Mouse (Mus musculus): ENCODE results near the gene Copa. TPM values are rescaled to one million over a fixed set of nuclear protein-coding genes. Genes with fewer than 3 reads are reported as not detected.

Copa gene
- polyA plus RNA-seq, 1 experiment, result 53.1 TPM

DNA sequence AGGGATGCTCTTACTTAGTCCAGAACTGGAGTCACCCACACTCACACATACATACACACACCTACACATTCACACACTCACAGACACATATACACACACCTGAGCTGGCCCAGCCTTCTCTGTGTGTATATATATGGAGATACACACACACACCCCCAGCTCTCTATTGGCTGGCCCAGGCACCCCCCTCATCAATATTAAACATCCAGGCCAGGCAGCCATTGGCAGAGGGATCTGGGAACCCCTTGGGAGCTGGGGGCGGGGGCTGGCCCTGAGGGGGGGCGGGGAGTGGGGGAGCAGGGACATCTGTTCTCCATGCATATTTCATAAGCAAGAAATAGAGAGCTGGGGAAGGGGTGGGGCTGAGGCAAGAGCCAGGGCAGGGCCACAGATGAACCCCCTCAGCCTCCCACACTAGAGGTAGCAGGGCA lies 24.8 kb upstream of the Copa start, which contains the start of gene Nhlh1:
TSS of gene Nhlh1 (minus strand) at position 83 of the 431 bp plus-strand sequence.
- DNase-seq, result no peak
- 52% methylated on average over 2 of the region's 2 CpGs for WGBS
- Histone ChIP-seq H3K4me3 (replicated peaks; ENCODE audit: extremely low read depth, low read depth, low read length) (no peak within 1 kb of the TSS), H3K4me1 (ENCODE audit: control insufficient read depth, insufficient read depth, low read length) (no peaks in the 10 kb centered on the region)
- TF ChIP-seq CTCF (IDR thresholded peaks at IDR 0.05; ENCODE audit: insufficient read depth, low read length), result no peak

DNA sequence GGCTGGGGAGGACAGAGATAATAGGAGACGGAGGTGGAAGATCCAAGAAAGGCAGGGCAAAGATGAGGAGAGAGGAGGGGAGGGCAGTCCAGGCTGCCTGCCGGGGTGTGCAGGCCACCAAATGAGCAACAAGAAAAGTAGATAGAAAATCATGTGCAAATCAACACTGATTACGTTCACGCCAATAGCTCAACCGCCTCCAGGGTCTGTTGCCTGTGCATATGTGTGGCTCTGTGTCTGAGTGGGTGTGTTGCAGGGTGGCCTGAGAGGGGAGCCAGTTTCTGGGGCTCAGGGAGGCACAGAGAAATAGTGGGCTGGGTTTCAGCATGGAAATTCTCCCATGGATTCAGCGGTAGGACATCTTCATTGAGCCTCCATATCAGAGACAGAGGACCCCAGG lies 24.0 kb upstream of the Copa start:
- Histone ChIP-seq H3K4me3 (replicated peaks; ENCODE audit: extremely low read depth, low read depth, low read length) (no peak overlapping the region), H3K4me1 (ENCODE audit: control insufficient read depth, insufficient read depth, low read length) (no peaks in the 10 kb centered on the region)
- TF ChIP-seq CTCF (IDR thresholded peaks at IDR 0.05; ENCODE audit: insufficient read depth, low read length) (no peak), POLR2A (IDR thresholded peaks at IDR 0.05; ENCODE audit: borderline replicate concordance, extremely low read depth, low read depth, low read length) (no peak)
- no peak for DNase-seq
- WGBS, result 75% methylated on average over 6 of the region's 6 CpGs

DNA sequence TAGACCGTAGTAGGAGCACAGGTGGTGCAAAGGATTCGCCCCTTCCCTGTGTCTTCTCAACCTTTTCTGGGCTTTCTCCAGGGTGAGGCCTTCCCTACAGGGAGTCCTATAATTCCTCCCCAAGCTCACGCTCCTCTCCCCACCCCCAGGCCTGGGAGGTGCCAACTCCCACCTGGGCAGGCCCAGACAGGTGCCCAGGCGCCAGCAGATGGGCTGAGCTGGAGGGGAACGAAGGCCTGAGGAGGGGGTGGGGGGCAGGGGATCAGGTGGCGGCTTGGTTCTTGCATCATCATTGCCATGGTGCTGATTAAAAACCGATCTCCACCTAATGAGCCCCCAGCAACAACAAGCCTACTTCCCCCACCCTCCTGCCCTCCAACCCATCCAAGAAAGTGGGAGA lies 23.5 kb upstream of the Copa start:
- DNase-seq, result no peak
- H3K4me1 ChIP-seq (ENCODE audit: control insufficient read depth, insufficient read depth, low read length), result no peaks in the 10 kb centered on the region
- no peak for TF ChIP-seq POLR2A (IDR thresholded peaks at IDR 0.05; ENCODE audit: borderline replicate concordance, extremely low read depth, low read depth, low read length)
- TF ChIP-seq CTCF (IDR thresholded peaks at IDR 0.05; ENCODE audit: insufficient read depth, low read length), result no peak
- no peak overlapping the region for H3K4me3 ChIP-seq (replicated peaks; ENCODE audit: extremely low read depth, low read depth, low read length)
- WGBS, result 78% methylated on average over 7 of the region's 7 CpGs

- Histone ChIP-seq H3K4me1 (ENCODE audit: control insufficient read depth, insufficient read depth, low read length) (no peaks in the 10 kb centered on the region), H3K4me3 (replicated peaks; ENCODE audit: extremely low read depth, low read depth, low read length) (no peak overlapping the region)
- DNase-seq, result no peak
- WGBS, result 57% methylated on average over 4 of the region's 4 CpGs
- TF ChIP-seq CTCF (IDR thresholded peaks at IDR 0.05; ENCODE audit: insufficient read depth, low read length) (no peak), POLR2A (IDR thresholded peaks at IDR 0.05; ENCODE audit: borderline replicate concordance, extremely low read depth, low read depth, low read length) (no peak)
These were observed 21.7 kb upstream of the Copa start for GRCm38 (mm10) chr1:172060659-172061058.

DNA sequence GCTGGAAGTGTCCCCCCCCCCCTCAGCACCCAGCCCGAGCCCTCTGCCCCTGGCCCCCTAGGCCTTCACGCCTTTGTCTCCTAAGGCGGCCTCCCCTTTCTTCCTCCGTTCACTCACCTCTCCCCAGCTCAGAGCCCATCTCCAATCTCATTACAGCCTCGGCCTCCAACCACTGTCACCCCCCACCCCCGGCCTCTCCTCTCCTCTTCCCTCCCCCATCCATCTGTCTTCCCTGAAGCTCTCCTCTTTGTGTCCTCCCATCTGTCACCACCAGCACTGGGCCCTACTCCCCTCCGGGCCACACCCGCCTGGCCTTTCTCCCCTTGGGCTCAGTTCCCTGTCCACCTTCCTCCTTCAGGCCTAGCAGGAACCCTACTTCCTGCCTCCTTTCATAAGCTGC lies 21.1 kb upstream of the Copa start:
- TF ChIP-seq POLR2A (IDR thresholded peaks at IDR 0.05; ENCODE audit: borderline replicate concordance, extremely low read depth, low read depth, low read length) (no peak), CTCF (IDR thresholded peaks at IDR 0.05; ENCODE audit: insufficient read depth, low read length) (no peak)
- H3K4me1 ChIP-seq (ENCODE audit: control insufficient read depth, insufficient read depth, low read length), result no peaks in the 10 kb centered on the region
- no peak overlapping the region for H3K4me3 ChIP-seq (replicated peaks; ENCODE audit: extremely low read depth, low read depth, low read length)
- 42% methylated on average over 8 of the region's 8 CpGs for WGBS
- no peak for DNase-seq

DNA sequence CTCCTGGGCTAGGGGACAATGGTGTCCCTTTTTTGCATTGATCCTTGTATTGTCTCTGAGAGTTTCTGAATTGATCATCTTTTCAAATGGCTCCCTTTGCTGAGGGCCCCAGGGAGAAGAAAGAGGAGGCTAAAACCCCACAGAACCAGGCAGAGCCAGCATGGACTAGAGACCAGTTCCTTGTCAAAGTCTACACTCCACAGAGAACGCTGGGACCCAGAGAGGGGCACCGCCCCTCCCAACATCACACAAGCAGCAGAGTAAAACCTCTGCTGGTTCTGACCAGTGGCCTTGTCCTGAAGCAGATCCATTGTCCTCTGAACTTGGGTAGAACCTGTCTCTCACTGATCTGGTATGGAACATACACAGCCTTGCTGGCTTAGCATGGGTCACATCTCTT lies 20.2 kb upstream of the Copa start:
- TF ChIP-seq POLR2A (IDR thresholded peaks at IDR 0.05; ENCODE audit: borderline replicate concordance, extremely low read depth, low read depth, low read length), result no peak
- TF ChIP-seq CTCF (IDR thresholded peaks at IDR 0.05; ENCODE audit: insufficient read depth, low read length), result no peak
- no peak for DNase-seq
- 87% methylated on average over 2 of the region's 2 CpGs for WGBS
- Histone ChIP-seq H3K4me3 (replicated peaks; ENCODE audit: extremely low read depth, low read depth, low read length) (no peak overlapping the region), H3K4me1 (ENCODE audit: control insufficient read depth, insufficient read depth, low read length) (no peaks in the 10 kb centered on the region)

- no peaks in the 10 kb centered on the region for H3K4me1 ChIP-seq (ENCODE audit: control insufficient read depth, insufficient read depth, low read length)
- WGBS, result 57% methylated on average over 4 of the region's 4 CpGs
- H3K4me3 ChIP-seq (replicated peaks; ENCODE audit: extremely low read depth, low read depth, low read length), result no peak overlapping the region
- no peak for DNase-seq
- TF ChIP-seq CTCF (IDR thresholded peaks at IDR 0.05; ENCODE audit: insufficient read depth, low read length) (no peak), POLR2A (IDR thresholded peaks at IDR 0.05; ENCODE audit: borderline replicate concordance, extremely low read depth, low read depth, low read length) (no peak)
These were observed 18.9 kb upstream of the Copa start for GRCm38 (mm10) chr1:172063291-172064023.

- TF ChIP-seq POLR2A (IDR thresholded peaks at IDR 0.05; ENCODE audit: borderline replicate concordance, extremely low read depth, low read depth, low read length) (no peak), CTCF (IDR thresholded peaks at IDR 0.05; ENCODE audit: insufficient read depth, low read length) (no peak)
- no peak for DNase-seq
- 76% methylated on average over 13 of the region's 13 CpGs for WGBS
- H3K4me3 ChIP-seq (replicated peaks; ENCODE audit: extremely low read depth, low read depth, low read length), result no peak overlapping the region
- no peaks in the 10 kb centered on the region for H3K4me1 ChIP-seq (ENCODE audit: control insufficient read depth, insufficient read depth, low read length)
These were observed 17.7 kb upstream of the Copa start for GRCm38 (mm10) chr1:172064613-172065141.

DNA sequence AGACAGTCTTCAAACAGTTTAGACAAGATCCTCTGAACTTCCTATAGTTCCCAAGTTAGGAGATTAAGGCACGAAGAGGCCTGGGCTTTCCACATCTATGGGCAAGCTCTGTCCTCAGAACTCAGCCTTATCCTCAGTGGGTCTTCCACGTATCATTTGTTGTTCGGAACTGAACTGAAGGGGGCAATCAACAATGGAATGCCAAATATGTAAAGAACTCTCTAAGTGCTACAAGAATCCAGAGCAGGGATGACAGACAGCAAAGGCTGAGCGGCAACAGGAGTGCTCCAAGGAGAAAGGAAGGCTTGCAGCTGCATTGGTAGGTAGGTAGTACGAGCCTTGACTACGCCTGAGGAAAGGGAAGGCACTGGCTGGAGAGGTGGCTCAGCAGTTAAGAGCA lies 12.1 kb upstream of the Copa start:
- WGBS, result 71% methylated on average over 6 of the region's 6 CpGs
- TF ChIP-seq POLR2A (IDR thresholded peaks at IDR 0.05; ENCODE audit: borderline replicate concordance, extremely low read depth, low read depth, low read length), result no peak
- TF ChIP-seq CTCF (IDR thresholded peaks at IDR 0.05; ENCODE audit: insufficient read depth, low read length), result no peak
- no peak overlapping the region for H3K4me3 ChIP-seq (replicated peaks; ENCODE audit: extremely low read depth, low read depth, low read length)
- no peak for DNase-seq
- H3K4me1 ChIP-seq (ENCODE audit: control insufficient read depth, insufficient read depth, low read length), result no peaks in the 10 kb centered on the region

DNA sequence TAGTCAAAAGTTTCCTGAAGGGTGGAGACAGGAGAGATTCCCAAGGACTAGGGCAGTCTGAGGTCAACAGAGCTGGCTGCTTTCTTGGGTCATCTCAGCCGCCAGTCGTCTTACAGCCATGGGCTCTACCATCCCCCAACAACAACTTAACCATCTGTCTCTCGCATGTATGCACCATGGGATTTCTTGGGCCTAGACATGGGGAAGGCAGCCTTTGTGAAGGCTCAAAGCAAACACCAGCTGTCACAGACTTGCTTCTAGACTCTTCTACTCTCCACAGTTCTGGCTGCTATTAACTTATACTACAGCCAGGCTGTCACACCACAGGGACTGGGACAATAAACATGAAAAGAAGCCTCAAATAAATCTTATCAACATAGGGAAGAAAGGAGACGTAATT lies 10.8 kb upstream of the Copa start:
- WGBS, result 79% methylated on average over 4 of the region's 4 CpGs
- no peak for DNase-seq
- TF ChIP-seq POLR2A (IDR thresholded peaks at IDR 0.05; ENCODE audit: borderline replicate concordance, extremely low read depth, low read depth, low read length) (no peak), CTCF (IDR thresholded peaks at IDR 0.05; ENCODE audit: insufficient read depth, low read length) (no peak)

More for the DNA sequence above, 10.8 kb upstream of the Copa start:
- Histone ChIP-seq H3K4me1 (ENCODE audit: control insufficient read depth, insufficient read depth, low read length) (no peaks in the 10 kb centered on the region), H3K4me3 (replicated peaks; ENCODE audit: extremely low read depth, low read depth, low read length) (no peak overlapping the region)
